20 mouse cellular contexts compared by ENCODE assay signal in the genomic region with DNA sequence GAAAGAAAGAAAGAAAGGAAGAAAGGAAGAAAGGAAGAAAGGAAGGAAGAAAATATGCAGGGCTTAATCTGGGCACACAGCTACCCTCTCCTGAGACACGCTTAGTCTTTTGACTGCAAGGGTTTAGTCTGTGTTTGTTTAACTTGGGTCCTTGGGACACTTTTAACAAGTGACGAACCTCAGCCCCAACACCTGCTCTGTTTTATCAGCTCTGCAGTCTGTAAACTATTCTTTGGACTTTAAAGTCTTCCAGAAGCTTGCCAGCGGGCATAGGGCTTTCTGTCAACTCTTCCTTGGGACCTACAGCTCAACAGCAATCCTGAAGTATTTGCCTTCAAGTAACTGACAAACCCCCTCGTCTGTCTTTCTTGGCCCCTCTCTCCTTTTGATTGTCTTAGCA. TPM values are rescaled to one million over a fixed set of nuclear protein-coding genes. Genes with fewer than 3 reads are reported as not detected.
A peak's percentile ranks its signal among the peaks of the same experiment; 100 is the strongest.
DNase-seq lines count a peak whose midpoint lies in the region; ATAC-seq and TF ChIP-seq lines count a peak whose summit lies in the region.
"Had no signal": no experiment of that assay in that cellular context is flagged by ENCODE, and none has a peak within 500 bp of the region (broad histone marks: within the 10 kb centered on the region; RNA-seq: fewer than 3 reads in every experiment).

No protein-coding gene starts in this region.

- H3K36me3 ChIP-seq in kidney, adult 2 months (ENCODE audit: control insufficient read depth, insufficient read depth, low read length) = no peaks in the 10 kb centered on the region
- H3K36me3 ChIP-seq in kidney, embryonic 16.5 days (ENCODE audit: insufficient read depth, low read length) = no peaks in the 10 kb centered on the region
- no peaks in the 10 kb centered on the region for H3K36me3 ChIP-seq in liver, adult 2 months (ENCODE audit: control insufficient read depth, insufficient read depth, low read length)
- H3K36me3 ChIP-seq in liver, embryonic 12.5 days = no peaks in the 10 kb centered on the region
- H3K36me3 ChIP-seq in intestine, embryonic 15.5 days = no peaks in the 10 kb centered on the region
- H3K36me3 ChIP-seq: embryonic facial prominence, embryonic 13.5 days; forebrain, embryonic 12.5 days; heart, embryonic 13.5 days had no signal

- H3K9ac ChIP-seq in kidney, embryonic 16.5 days (replicated peaks; ENCODE audit: low read length) = no peak overlapping the region
- no peak overlapping the region for H3K9ac ChIP-seq in liver, adult 2 months (ENCODE audit: low read depth, low read length)
- no peak overlapping the region for H3K9ac ChIP-seq in liver, embryonic 12.5 days
- H3K9ac ChIP-seq in intestine, embryonic 15.5 days = no peak overlapping the region
- H3K9ac ChIP-seq: embryonic facial prominence, embryonic 13.5 days; forebrain, embryonic 12.5 days; heart, embryonic 13.5 days had no signal

- H3K27me3 ChIP-seq in kidney, adult 2 months (replicated peaks; ENCODE audit: control insufficient read depth, insufficient read depth, low read length) = no peaks in the 10 kb centered on the region
- no peaks in the 10 kb centered on the region for H3K27me3 ChIP-seq in kidney, embryonic 16.5 days (ENCODE audit: insufficient read depth, low read length)
- no peaks in the 10 kb centered on the region for H3K27me3 ChIP-seq in liver, adult 2 months (ENCODE audit: control insufficient read depth, insufficient read depth, low read length)
- peaks cover 31% of the 10 kb centered on the region for H3K27me3 ChIP-seq in liver, embryonic 12.5 days (replicated peaks)
- no peaks in the 10 kb centered on the region for H3K27me3 ChIP-seq in intestine, embryonic 15.5 days (replicated peaks)

- H3K4me3 ChIP-seq in kidney, adult 2 months (ENCODE audit: insufficient read depth, low read depth, low read length) = no peak overlapping the region
- H3K4me3 ChIP-seq in kidney, embryonic 16.5 days (ENCODE audit: low read length) = no peak overlapping the region
- H3K4me3 ChIP-seq in liver, adult 2 months (ENCODE audit: insufficient read depth, low read depth, low read length) = no peak overlapping the region
- no peak overlapping the region for H3K4me3 ChIP-seq in liver, embryonic 12.5 days
- no peak overlapping the region for H3K4me3 ChIP-seq in intestine, embryonic 15.5 days (replicated peaks)
- H3K4me3 ChIP-seq: embryonic facial prominence, embryonic 13.5 days; forebrain, embryonic 12.5 days; heart, embryonic 13.5 days had no signal

- H3K9me3 ChIP-seq in kidney, embryonic 16.5 days (ENCODE audit: low read length) = no peaks in the 10 kb centered on the region
- H3K9me3 ChIP-seq in liver, embryonic 12.5 days (replicated peaks) = no peaks in the 10 kb centered on the region
- no peaks in the 10 kb centered on the region for H3K9me3 ChIP-seq in intestine, embryonic 15.5 days
- H3K9me3 ChIP-seq: embryonic facial prominence, embryonic 13.5 days; forebrain, embryonic 12.5 days; heart, embryonic 13.5 days had no signal

- no peak overlapping the region for H3K4me2 ChIP-seq in kidney, embryonic 16.5 days (replicated peaks; ENCODE audit: low read depth, low read length)
- H3K4me2 ChIP-seq in liver, embryonic 12.5 days = no peak overlapping the region
- H3K4me2 ChIP-seq in intestine, embryonic 15.5 days (replicated peaks) = no peak overlapping the region
- H3K4me2 ChIP-seq: embryonic facial prominence, embryonic 13.5 days; forebrain, embryonic 12.5 days; heart, embryonic 13.5 days had no signal

- peak; percentile 70 for DNase-seq in kidney, adult 2 months
- peak; percentile 86 for DNase-seq in liver, adult 2 months (ENCODE audit: extremely low read depth, low read depth, low spot score)
- peak; percentile 27 for DNase-seq in yolk sac, embryonic 10.5 days (ENCODE audit: low spot score)
- DNase-seq in ovary, postnatal 14 days (ENCODE audit: low spot score) = no peak
- DNase-seq: adrenal gland, postnatal 14 days; cerebellum, adult 11-12 months; cerebellum, adult 9-10 months; cerebellum, postnatal 36 days; gastrocnemius, postnatal 14 days; heart, postnatal 36 days had no signal

- ATAC-seq in kidney, embryonic 16.5 days (ENCODE audit: low FRiP score, low TSS enrichment) = no peak
- ATAC-seq in liver, embryonic 12.5 days = no peak
- peak; percentile 48; the same call in 1 of the 2 replicates for ATAC-seq in intestine, embryonic 15.5 days
- ATAC-seq: activated CD4-positive, CD25-positive, alpha-beta regulatory T cell, adult 4 months; forebrain, embryonic 16.5 days; Patski had no signal

- no peak for TF ChIP-seq POLR2A in kidney, adult 2 months (IDR thresholded peaks at IDR 0.05; ENCODE audit: low read depth, low read length)
- no peak for TF ChIP-seq POLR2A in liver, adult 2 months (IDR thresholded peaks at IDR 0.05; ENCODE audit: extremely low read depth, insufficient read depth, low read length)

- no peak for TF ChIP-seq CTCF in kidney, adult 2 months (conservative IDR thresholded peaks at IDR 0.05; ENCODE audit: insufficient read depth, insufficient read length, low read depth, low read length)
- TF ChIP-seq CTCF in liver, adult 2 months (IDR thresholded peaks at IDR 0.05; ENCODE audit: low read depth, low read length) = no peak

- H3K27ac ChIP-seq in kidney, adult 2 months (ENCODE audit: insufficient read depth, low read depth, low read length) = no peak overlapping the region; the same call in 1 of the 2 replicates
- no peak overlapping the region for H3K27ac ChIP-seq in kidney, embryonic 16.5 days (ENCODE audit: low read length)
- no peak overlapping the region; the same call in 1 of the 2 replicates for H3K27ac ChIP-seq in liver, adult 2 months (replicated peaks; ENCODE audit: insufficient read depth, low read depth, low read length)
- H3K27ac ChIP-seq in liver, embryonic 12.5 days = no peak overlapping the region
- no peak overlapping the region for H3K27ac ChIP-seq in intestine, embryonic 15.5 days
- H3K27ac ChIP-seq: embryonic facial prominence, embryonic 13.5 days; forebrain, embryonic 12.5 days; heart, embryonic 13.5 days had no signal

- no peaks in the 10 kb centered on the region for H3K79me2 ChIP-seq in liver, adult 2 months (ENCODE audit: control insufficient read depth, insufficient read depth, low read length)

- peaks cover 33% of the 10 kb centered on the region for H3K4me1 ChIP-seq in kidney, adult 2 months (ENCODE audit: control insufficient read depth, insufficient read depth, low read length)
- no peaks in the 10 kb centered on the region for H3K4me1 ChIP-seq in kidney, embryonic 16.5 days (ENCODE audit: insufficient read depth, low read length)
- H3K4me1 ChIP-seq in liver, adult 2 months (ENCODE audit: control insufficient read depth, insufficient read depth, low read length) = peaks cover 17% of the 10 kb centered on the region
- no peaks in the 10 kb centered on the region for H3K4me1 ChIP-seq in liver, embryonic 12.5 days
- 0 out of 2 replicates have a peak, but pooled peaks cover 2% of the 10 kb centered on the region for H3K4me1 ChIP-seq in intestine, embryonic 15.5 days (replicated peaks)
- H3K4me1 ChIP-seq: embryonic facial prominence, embryonic 13.5 days; forebrain, embryonic 12.5 days; heart, embryonic 13.5 days had no signal

- 56% methylated on average over 4 of the region's 4 CpGs for WGBS in kidney, adult 2 months
- WGBS in kidney, embryonic 16.5 days = 57% methylated on average over 4 of the region's 4 CpGs
- 13% methylated on average over 4 of the region's 4 CpGs for WGBS in liver, adult 2 months
- 46% methylated on average over 4 of the region's 4 CpGs for WGBS in liver, embryonic 12.5 days (ENCODE audit: insufficient replicate concordance)
- WGBS in intestine, embryonic 15.5 days = 22% methylated on average over 4 of the region's 4 CpGs

RNA-seq across cellular contexts. Expression of a gene that starts 16.8 kb away (rescaled TPM):
- polyA plus RNA-seq in kidney, adult 2 months (2012; rRNA removed) = 141 and 173 TPM in 2 replicates
- 147 and 157 TPM in 2 replicates for polyA plus RNA-seq in kidney, embryonic 16.5 days (2015; fragmentation: Nextera tagmentation; extraction: Ambion mirVana)
- total RNA-seq in liver, adult 2 months (2014; rRNA removed) = 103 and 111 TPM in 2 replicates
- 120 and 146 TPM in 2 replicates for polyA plus RNA-seq in liver, adult 2 months (2012; rRNA removed)
- 76.6 and 77.0 TPM in 2 replicates for polyA plus RNA-seq in liver, embryonic 12.5 days (2016; fragmentation: Nextera tagmentation; extraction: Ambion mirVana)
- 137 and 139 TPM in 2 replicates for polyA plus RNA-seq in intestine, embryonic 15.5 days (2015; fragmentation: Nextera tagmentation; extraction: Ambion mirVana)

RNA-seq across cellular contexts. Expression of a gene that starts 28.7 kb away (rescaled TPM):
- 3.5 and 3.8 TPM in 2 replicates for polyA plus RNA-seq in kidney, adult 2 months (2012; rRNA removed)
- 2.5 and 3.0 TPM in 2 replicates for polyA plus RNA-seq in kidney, embryonic 16.5 days (2015; fragmentation: Nextera tagmentation; extraction: Ambion mirVana)
- 0.09 and 0.13 TPM in 2 replicates for total RNA-seq in liver, adult 2 months (2014; rRNA removed)
- 0.29 and 0.36 TPM in 2 replicates for polyA plus RNA-seq in liver, adult 2 months (2012; rRNA removed)
- 0.91 and 1.8 TPM in 2 replicates for polyA plus RNA-seq in liver, embryonic 12.5 days (2016; fragmentation: Nextera tagmentation; extraction: Ambion mirVana)
- 2.2 and 2.4 TPM in 2 replicates for polyA plus RNA-seq in intestine, embryonic 15.5 days (2015; fragmentation: Nextera tagmentation; extraction: Ambion mirVana)
- polyA plus RNA-seq: activated CD4-positive, CD25-positive, alpha-beta regulatory T cell, adult 4 months had no signal

RNA-seq across cellular contexts. Expression of a gene that starts 48.5 kb away (rescaled TPM):
- 0.11 and 0.22 TPM in 2 replicates for polyA plus RNA-seq in kidney, adult 2 months (2012; rRNA removed)
- 0.21 and 0.46 TPM in 2 replicates for polyA plus RNA-seq in kidney, embryonic 16.5 days (2015; fragmentation: Nextera tagmentation; extraction: Ambion mirVana)
- total RNA-seq in liver, adult 2 months (2014; rRNA removed) = not detected in 2 replicates
- not detected in 2 replicates for polyA plus RNA-seq in liver, adult 2 months (2012; rRNA removed)
- 0.13 TPM in 1 of 2 replicates, not detected in the other for polyA plus RNA-seq in liver, embryonic 12.5 days (2016; fragmentation: Nextera tagmentation; extraction: Ambion mirVana)
- polyA plus RNA-seq in intestine, embryonic 15.5 days (2015; fragmentation: Nextera tagmentation; extraction: Ambion mirVana) = 0.25 and 0.40 TPM in 2 replicates
- total RNA-seq: adrenal gland, postnatal 14 days; heart, postnatal 36 days had no signal
- polyA plus RNA-seq: activated CD4-positive, CD25-positive, alpha-beta regulatory T cell, adult 4 months; C2C12; Patski had no signal
